Mouse (Mus musculus) myocyte (in vitro differentiated cells): Measurements from ENCODE around the gene Dnah9.

Experiments used
- CEBPB ChIP-seq: IDR thresholded peaks from 2 replicates; pipeline ENCODE4 v1.6.1; 2011; ENCODE audit warnings: mild to moderate bottlenecking, moderate library complexity; ENCODE audit not compliant: poor library complexity, insufficient read depth, severe bottlenecking
- E2F4 ChIP-seq: IDR thresholded peaks from one replicate; pipeline ENCODE4 v1.6.1; 2011; ENCODE audit warnings: mild to moderate bottlenecking, control low read depth, moderate library complexity; ENCODE audit not compliant: insufficient read depth
- MAX ChIP-seq: IDR thresholded peaks from one replicate; pipeline ENCODE4 v1.6.1; 2011; ENCODE audit warnings: low read depth, mild to moderate bottlenecking, control low read depth
- MYOD1 ChIP-seq, 3 experiments: IDR thresholded peaks; one replicate each; pipeline ENCODE4 v1.6.1; 2011; ENCODE audit warnings: control low read depth in 2 of 3, low read depth in 2 of 3, mild to moderate bottlenecking in 2 of 3, moderate library complexity in 1 of 3; ENCODE audit not compliant: insufficient read length in 2 of 3, control insufficient read depth in 1 of 3
- MYOG ChIP-seq, 3 experiments: IDR thresholded peaks; one replicate each; pipeline ENCODE4 v1.6.1; 2011; ENCODE audit warnings: control low read depth in 2 of 3, low read depth in 2 of 3, mild to moderate bottlenecking in 2 of 3; ENCODE audit not compliant: insufficient read length in 2 of 3, control insufficient read depth in 1 of 3, insufficient read depth in 1 of 3
- POLR2A ChIP-seq: IDR thresholded peaks from one replicate; pipeline ENCODE4 v1.6.1; 2011; ENCODE audit warnings: low read depth, mild to moderate bottlenecking, control low read depth, moderate library complexity; ENCODE audit not compliant: insufficient read length
- POLR2AphosphoS2 ChIP-seq: IDR thresholded peaks from one replicate; pipeline ENCODE4 v1.6.1; 2011; ENCODE audit warnings: low read depth, control low read depth; ENCODE audit not compliant: insufficient read length
- REST ChIP-seq: IDR thresholded peaks from one replicate; pipeline ENCODE4 v1.6.1; 2011; ENCODE audit warnings: mild to moderate bottlenecking, control low read depth, moderate library complexity; ENCODE audit not compliant: insufficient read depth, insufficient read length
- SRF ChIP-seq: IDR thresholded peaks from one replicate; pipeline ENCODE4 v1.6.1; 2011; ENCODE audit warnings: low read depth; ENCODE audit not compliant: control insufficient read depth, insufficient read length
- TCF12 ChIP-seq: IDR thresholded peaks from one replicate; pipeline ENCODE4 v1.6.1; 2011; ENCODE audit warnings: mild to moderate bottlenecking, control low read depth; ENCODE audit not compliant: poor library complexity, insufficient read depth, severe bottlenecking
- USF1 ChIP-seq: IDR thresholded peaks from one replicate; pipeline ENCODE4 v1.6.1; 2011; ENCODE audit warnings: low read depth, mild to moderate bottlenecking, control low read depth, moderate library complexity

GRCm38 (mm10) chr11:65795896-65796295, 372.5 kb downstream of the Dnah9 start:
- TF ChIP-seq TCF12 (no peak), USF1 (no peak), MAX (no peak), POLR2A (no peak), E2F4 (no peak), REST (no peak), CEBPB (no peak), POLR2AphosphoS2 (no peak), MYOD1 (IDR thresholded peaks at IDR 0.05; ENCODE audit: control insufficient read depth in 1 of 3, insufficient read length in 2 of 3, low read depth in 2 of 3) (no peak), SRF (no peak), MYOG (IDR thresholded peaks at IDR 0.05; ENCODE audit: control insufficient read depth in 1 of 3, insufficient read depth in 1 of 3, insufficient read length in 2 of 3, low read depth in 2 of 3) (no peak)
